Mouse (Mus musculus) E14TG2a.4 (cell line): ENCODE measurements at regions not wholly inside any gene's neighbourhood (a gene's known extent, or its start where the extent isn't known, plus 50 kb on each side); places are given as distances from the start of the nearest gene placed in this dataset.
"Not testable (repeated sequence)": the region's sequence is repeated elsewhere in the genome, so short reads cannot be mapped to it uniquely, and the experiment has no call there.

Experiments
- H3K27me3 ChIP-seq: 2 replicates; pipeline ENCODE4 v1.6.1; 2014; ENCODE audit warnings: low read length, control low read depth; ENCODE audit not compliant: insufficient read depth
- H3K36me3 ChIP-seq: 2 replicates; pipeline ENCODE4 v1.6.1; 2014; ENCODE audit warnings: low read length, control low read depth; ENCODE audit not compliant: insufficient read depth
- H3K4me1 ChIP-seq: replicated peaks from 2 replicates; pipeline ENCODE4 v1.6.1; 2014; ENCODE audit warnings: low read depth, low read length, control low read depth
- H3K4me3 ChIP-seq: replicated peaks from 2 replicates; pipeline ENCODE4 v1.5.1; 2014; ENCODE audit warnings: mild to moderate bottlenecking, low read length
- H3K9me3 ChIP-seq: 2 replicates; pipeline ENCODE4 v1.6.1; 2014; ENCODE audit warnings: low read length, control low read depth
- CTCF ChIP-seq: conservative IDR thresholded peaks from 2 replicates; pipeline ENCODE4 v1.5.1; 2014; ENCODE audit warnings: low read length
- NANOG ChIP-seq: IDR thresholded peaks from 2 replicates; pipeline ENCODE4 v1.6.1; 2014; ENCODE audit warnings: borderline replicate concordance, low read length, mixed read lengths
- POU5F1 ChIP-seq: IDR thresholded peaks from 2 replicates; pipeline ENCODE4 v1.6.1; 2014; ENCODE audit warnings: low read length, borderline replicate concordance

DNA sequence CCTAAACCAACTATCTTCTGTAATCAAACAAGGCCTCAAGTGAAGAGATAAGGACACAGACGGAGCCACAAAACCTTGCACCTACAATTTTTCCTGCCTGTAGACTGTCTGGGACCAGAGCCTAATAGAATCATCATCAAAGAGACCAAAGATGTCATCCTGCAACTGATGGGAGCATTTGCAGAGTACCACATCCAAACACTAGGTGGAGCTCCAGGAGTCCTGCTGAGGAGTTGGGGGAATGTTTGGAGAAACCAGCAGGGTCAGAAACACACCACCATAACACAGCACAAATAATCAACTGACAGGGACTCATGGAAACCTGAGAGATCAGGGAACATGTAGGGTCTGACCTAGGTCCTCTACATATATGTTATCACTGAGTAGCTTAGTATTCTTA, 160.9 kb downstream of the Gm6760 start:
- TF ChIP-seq NANOG (no peak), CTCF (peak; percentile 36), POU5F1 (no peak)
- H3K9me3 ChIP-seq, result no peaks in the 10 kb centered on the region
- no peaks in the 10 kb centered on the region for H3K4me1 ChIP-seq
- H3K4me3 ChIP-seq, result no peak overlapping the region
- H3K27me3 ChIP-seq, result no peaks in the 10 kb centered on the region
- H3K36me3 ChIP-seq, result no peaks in the 10 kb centered on the region

GRCm38 (mm10) chrX:63972386-63972785, 179.6 kb downstream of the Gm6760 start:
- not testable (repeated sequence) for H3K4me1 ChIP-seq, H3K4me3 ChIP-seq, H3K27me3 ChIP-seq, H3K36me3 ChIP-seq
- peaks cover 15% of the 10 kb centered on the region; the same call in 1 of the 2 replicates for H3K9me3 ChIP-seq
